Mouse (Mus musculus) hindbrain, embryonic 14.5 days (tissue): ENCODE measurements around the gene Crip1. TPM values are rescaled to one million over a fixed set of nuclear protein-coding genes. Genes with fewer than 3 reads are reported as not detected.

Experiments used
- ATAC-seq: fragments of 200-750 bp; cut with Nextera tagmentation; 2 replicates; pipeline ENCODE4 v1.8.0; 2017; ENCODE audit warnings: moderate number of reproducible peaks, mild to moderate bottlenecking, moderate TSS enrichment, moderate library complexity; ENCODE audit not compliant: low FRiP score
- DNase-seq: peaks from one replicate; pipeline ENCODE4 v3.0.0-alpha.2; 2015; ENCODE audit warnings: low spot score
- H3K27ac ChIP-seq: fragments of 300-500 bp; sonication (generic); 2 replicates; pipeline ENCODE4 v1.5.1; 2014; ENCODE audit warnings: mild to moderate bottlenecking, moderate library complexity
- H3K27me3 ChIP-seq: fragments of 300-500 bp; sonication (generic); 2 replicates; pipeline ENCODE4 v1.6.1; 2014; ENCODE audit warnings: mild to moderate bottlenecking, low read length, mixed read lengths; ENCODE audit not compliant: control insufficient read depth, insufficient read depth
- H3K36me3 ChIP-seq: fragments of 300-500 bp; sonication (generic); replicated peaks from 2 replicates; pipeline ENCODE4 v1.6.1; 2014; ENCODE audit not compliant: control insufficient read depth, insufficient read depth
- H3K4me1 ChIP-seq: fragments of 300-500 bp; sonication (generic); replicated peaks from 2 replicates; pipeline ENCODE4 v1.6.1; 2014; ENCODE audit warnings: antibody characterized with exemption, low read length, mixed read lengths; ENCODE audit not compliant: control insufficient read depth, insufficient read depth
- H3K4me2 ChIP-seq: fragments of 300-500 bp; sonication (generic); replicated peaks from 2 replicates; pipeline ENCODE4 v1.6.1; 2014; ENCODE audit warnings: mild to moderate bottlenecking, moderate library complexity
- H3K4me3 ChIP-seq: fragments of 300-500 bp; sonication (generic); replicated peaks from 2 replicates; pipeline ENCODE4 v1.5.1; 2014; ENCODE audit warnings: mild to moderate bottlenecking, low read length
- H3K9ac ChIP-seq: fragments of 300-500 bp; sonication (generic); 2 replicates; pipeline ENCODE4 v1.6.1; 2014
- H3K9me3 ChIP-seq: fragments of 300-500 bp; sonication (generic); 2 replicates; pipeline ENCODE4 v1.6.1; 2016; ENCODE audit warnings: low read length; ENCODE audit not compliant: control insufficient read depth
- WGBS: fragments of 180-500 bp; shearing (Covaris S2); extraction: QIAGEN DNeasy Blood & Tissue Kit; methylation state at CpG from one replicate; pipeline ENCODE4 v1.1.7; 2014; 5-methylcytosine and 5-hydroxymethylcytosine counted together
- polyA plus RNA-seq: library from polyadenylated mRNA; unstranded; fragments of >200 nt; fragmentation: Nextera tagmentation; extraction: Ambion mirVana; gene quantifications from 2 replicates; pipeline ENCODE4 v1.2.1, GENCODE M21; 2014

Crip1 gene
- polyA plus RNA-seq, 1 experiment from 2014 or later: 34.4 TPM

- Histone ChIP-seq H3K4me1 (peaks cover 25% of the 10 kb centered on the region), H3K9me3 (no peaks in the 10 kb centered on the region), H3K27ac (no peak overlapping the region), H3K9ac (no peak overlapping the region), H3K4me2 (no peak overlapping the region), H3K36me3 (peaks cover 58% of the 10 kb centered on the region), H3K27me3 (no peaks in the 10 kb centered on the region), H3K4me3 (no peak overlapping the region)
- ATAC-seq (no peak), DNase-seq (no peak)
- WGBS: 90% methylated on average over 18 of the region's 18 CpGs
Measured at GRCm38 (mm10) chr12:113137260-113138213, 8.6 kb upstream of the Crip1 start.

GRCm38 (mm10) chr12:113138291-113138690 is 7.8 kb upstream of the Crip1 start:
- Histone ChIP-seq H3K4me2 (no peak overlapping the region), H3K9me3 (no peaks in the 10 kb centered on the region), H3K4me3 (no peak overlapping the region), H3K4me1 (peaks cover 30% of the 10 kb centered on the region), H3K9ac (no peak overlapping the region), H3K27ac (no peak overlapping the region), H3K27me3 (no peaks in the 10 kb centered on the region), H3K36me3 (peaks cover 52% of the 10 kb centered on the region)
- no peak for DNase-seq
- no peak for ATAC-seq
- WGBS: 83% methylated on average over 6 of the region's 6 CpGs

- Histone ChIP-seq H3K36me3 (peaks cover 51% of the 10 kb centered on the region), H3K27ac (peak overlapping the region; percentile 84), H3K9ac (peak overlapping the region; percentile 69), H3K4me3 (peak overlapping the region; percentile 66), H3K9me3 (no peaks in the 10 kb centered on the region), H3K27me3 (no peaks in the 10 kb centered on the region), H3K4me1 (peaks cover 30% of the 10 kb centered on the region), H3K4me2 (peak overlapping the region; percentile 65)
- DNase-seq (no peak), ATAC-seq (peak; percentile 0; the same call in 1 of the 2 replicates)
- 33% methylated on average over 11 of the region's 11 CpGs for WGBS
Measured at GRCm38 (mm10) chr12:113138901-113139864, 6.9 kb upstream of the Crip1 start.

GRCm38 (mm10) chr12:113139908-113140615 is 6.1 kb upstream of the Crip1 start, which contains the start of gene Crip2:
Gene Crip2 (plus strand): TSS chr12:113140236.
- Histone ChIP-seq H3K4me3 (peak within 1 kb of the TSS; percentile 66), H3K36me3 (peaks cover 51% of the 10 kb centered on the region), H3K4me2 (peak within 1 kb of the TSS; percentile 65), H3K9ac (peak within 1 kb of the TSS; percentile 69), H3K9me3 (no peaks in the 10 kb centered on the region), H3K27me3 (no peaks in the 10 kb centered on the region), H3K27ac (peak within 1 kb of the TSS; percentile 84), H3K4me1 (peaks cover 30% of the 10 kb centered on the region)
- DNase-seq: peak; percentile 86
- peak; percentile 87 for ATAC-seq
- under 1% methylated on average over 66 of the region's 68 CpGs for WGBS

GRCm38 (mm10) chr12:113140616-113141411 is 5.3 kb upstream of the Crip1 start:
- H3K4me3 ChIP-seq: peak overlapping the region; percentile 66
- peak overlapping the region; percentile 84 for H3K27ac ChIP-seq
- no peaks in the 10 kb centered on the region for H3K9me3 ChIP-seq
- H3K4me1 ChIP-seq: peaks cover 30% of the 10 kb centered on the region
- H3K27me3 ChIP-seq: no peaks in the 10 kb centered on the region
- ATAC-seq: no peak
- DNase-seq: peak; percentile 50
- peaks cover 51% of the 10 kb centered on the region for H3K36me3 ChIP-seq
- peak overlapping the region; percentile 65 for H3K4me2 ChIP-seq
- peak overlapping the region; percentile 69 for H3K9ac ChIP-seq
- 2% methylated on average over 49 of the region's 49 CpGs for WGBS

GRCm38 (mm10) chr12:113141531-113141973 is 4.6 kb upstream of the Crip1 start:
- Histone ChIP-seq H3K36me3 (peaks cover 46% of the 10 kb centered on the region), H3K4me3 (peak overlapping the region; percentile 66), H3K4me2 (peak overlapping the region; percentile 65), H3K27me3 (no peaks in the 10 kb centered on the region), H3K9ac (peak overlapping the region; percentile 69), H3K9me3 (no peaks in the 10 kb centered on the region), H3K4me1 (peaks cover 30% of the 10 kb centered on the region), H3K27ac (peak overlapping the region; percentile 84)
- DNase-seq: no peak
- ATAC-seq: no peak
- 27% methylated on average over 8 of the region's 8 CpGs for WGBS

- DNase-seq (peak; percentile 32), ATAC-seq (no peak)
- 20% methylated on average over 15 of the region's 15 CpGs for WGBS
- Histone ChIP-seq H3K4me3 (peak overlapping the region; percentile 66), H3K4me2 (peak overlapping the region; percentile 65), H3K4me1 (peaks cover 30% of the 10 kb centered on the region), H3K27me3 (no peaks in the 10 kb centered on the region), H3K27ac (peak overlapping the region; percentile 84), H3K9me3 (no peaks in the 10 kb centered on the region), H3K36me3 (peaks cover 38% of the 10 kb centered on the region), H3K9ac (peak overlapping the region; percentile 69)
Measured at GRCm38 (mm10) chr12:113142021-113142975, 3.8 kb upstream of the Crip1 start.
